Mouse (Mus musculus): ENCODE measurements around the gene Pkn1.

Gene Pkn1

DNA sequence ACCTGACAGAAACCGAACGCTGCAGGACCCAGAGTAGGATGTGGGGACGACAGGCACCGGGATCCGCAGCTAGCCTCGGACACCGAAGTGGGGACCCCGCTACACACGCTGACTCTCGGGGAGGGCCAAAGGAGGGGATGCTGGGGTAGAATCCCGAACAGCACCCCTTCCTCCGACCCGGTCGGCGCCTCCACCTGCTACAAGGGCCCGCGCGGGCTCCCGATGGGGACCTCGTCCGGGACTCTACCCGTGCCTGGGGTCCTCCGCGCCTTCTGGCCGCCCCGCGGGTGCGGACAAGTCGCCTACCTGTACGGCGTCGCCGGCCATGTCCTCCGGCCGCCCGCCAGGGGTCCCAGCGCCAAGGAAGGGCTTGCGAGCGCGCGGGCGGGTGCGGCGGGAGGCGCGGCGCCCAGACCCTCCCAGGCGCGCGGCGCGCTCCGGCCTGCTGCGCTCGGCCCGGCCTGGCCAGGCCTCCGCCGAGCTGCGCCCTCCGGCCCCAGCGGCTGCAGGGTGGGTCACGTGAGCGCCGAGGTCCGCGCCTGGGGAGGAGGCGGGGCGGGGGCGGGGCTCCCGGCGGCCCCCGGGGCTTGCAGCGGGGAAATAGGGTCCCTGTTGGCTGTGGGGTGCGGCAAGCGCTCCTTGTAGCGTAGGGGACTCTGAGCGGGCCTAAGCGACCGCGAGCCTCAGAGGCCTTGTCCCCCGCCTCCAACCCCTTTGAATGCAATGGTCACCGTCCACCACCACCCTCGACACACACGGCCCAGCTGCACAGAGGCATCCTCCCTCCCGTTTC lies at the start of gene Pkn1:
Pkn1 (minus strand) TSS at position 519 of the 793 bp plus-strand sequence.
- in situ Hi-C loops (cut with MboI, MseI) = no loop called here

DNA sequence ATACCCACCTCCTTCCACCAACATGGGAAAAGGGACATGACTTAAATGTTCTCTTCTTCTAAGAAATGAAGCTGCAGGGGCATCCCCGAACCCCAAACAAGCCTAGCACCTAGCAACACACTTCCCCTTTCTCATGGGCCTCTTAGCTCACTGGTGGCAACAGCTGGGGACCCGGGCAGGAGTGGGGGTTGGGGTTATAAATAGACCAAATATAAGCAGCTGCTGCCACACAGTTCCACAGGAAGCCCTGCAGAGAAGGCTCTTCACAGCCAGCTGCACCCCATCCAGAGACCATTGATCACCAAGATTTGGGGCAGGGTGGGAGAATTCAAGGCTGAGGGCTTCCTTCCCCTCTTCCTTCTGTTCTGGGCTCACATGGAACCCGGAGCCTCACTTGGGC lies 49.7 kb upstream of the Pkn1 start:
- in situ Hi-C loops (cut with MboI, MseI) = loop anchor here (10.0 to 25.0 kb wide), 2 partner anchors 1089 to 1236 kb away; partner anchors contain the start of genes Calr, Gadd45gip1 and Rad23a

- in situ Hi-C loops (cut with MboI, MseI) = loop anchor here (10.0 to 25.0 kb wide), 2 partner anchors 1089 to 1237 kb away; partner anchors contain the start of genes Calr, Gadd45gip1 and Rad23a
Observed at GRCm38 (mm10) chr8:83747661-83748346, 48.8 kb upstream of the Pkn1 start.

DNA sequence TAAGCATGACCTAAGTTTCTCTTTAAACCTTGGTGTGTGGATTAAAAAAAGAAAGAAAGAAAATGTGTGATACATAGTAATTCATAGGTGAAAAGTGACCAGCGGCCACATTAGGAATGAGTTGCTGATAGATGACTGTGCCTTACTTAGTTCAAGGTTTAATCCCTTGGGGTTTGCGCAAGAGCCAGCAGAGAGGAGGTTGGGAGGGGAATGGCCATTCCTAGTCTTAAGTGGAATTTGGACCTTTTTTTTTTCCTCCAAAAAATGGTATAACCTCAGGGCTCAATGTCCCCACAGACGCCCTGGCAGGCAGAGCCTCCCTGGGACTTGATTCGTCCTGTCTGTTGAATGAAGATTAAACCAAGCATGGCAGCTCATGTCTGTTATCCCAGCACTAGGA lies 45.1 kb upstream of the Pkn1 start:
- in situ Hi-C loops (cut with MboI, MseI) = loop anchor here (10.0 to 25.0 kb wide), 2 partner anchors 1093 to 1241 kb away; partner anchors contain the start of genes Calr, Gadd45gip1 and Rad23a

- in situ Hi-C loops (cut with MboI, MseI) = loop anchor here (10.0 to 25.0 kb wide), 2 partner anchors 1094 to 1242 kb away; partner anchors contain the start of genes Calr, Gadd45gip1 and Rad23a
Observed at GRCm38 (mm10) chr8:83742968-83743367, 44.0 kb upstream of the Pkn1 start.

GRCm38 (mm10) chr8:83741849-83742655 lies 43.1 kb upstream of the Pkn1 start:
- in situ Hi-C loops (cut with MboI, MseI) = loop anchor here (10.0 to 25.0 kb wide), 2 partner anchors 1095 to 1243 kb away; partner anchors contain the start of genes Calr, Gadd45gip1 and Rad23a

DNA sequence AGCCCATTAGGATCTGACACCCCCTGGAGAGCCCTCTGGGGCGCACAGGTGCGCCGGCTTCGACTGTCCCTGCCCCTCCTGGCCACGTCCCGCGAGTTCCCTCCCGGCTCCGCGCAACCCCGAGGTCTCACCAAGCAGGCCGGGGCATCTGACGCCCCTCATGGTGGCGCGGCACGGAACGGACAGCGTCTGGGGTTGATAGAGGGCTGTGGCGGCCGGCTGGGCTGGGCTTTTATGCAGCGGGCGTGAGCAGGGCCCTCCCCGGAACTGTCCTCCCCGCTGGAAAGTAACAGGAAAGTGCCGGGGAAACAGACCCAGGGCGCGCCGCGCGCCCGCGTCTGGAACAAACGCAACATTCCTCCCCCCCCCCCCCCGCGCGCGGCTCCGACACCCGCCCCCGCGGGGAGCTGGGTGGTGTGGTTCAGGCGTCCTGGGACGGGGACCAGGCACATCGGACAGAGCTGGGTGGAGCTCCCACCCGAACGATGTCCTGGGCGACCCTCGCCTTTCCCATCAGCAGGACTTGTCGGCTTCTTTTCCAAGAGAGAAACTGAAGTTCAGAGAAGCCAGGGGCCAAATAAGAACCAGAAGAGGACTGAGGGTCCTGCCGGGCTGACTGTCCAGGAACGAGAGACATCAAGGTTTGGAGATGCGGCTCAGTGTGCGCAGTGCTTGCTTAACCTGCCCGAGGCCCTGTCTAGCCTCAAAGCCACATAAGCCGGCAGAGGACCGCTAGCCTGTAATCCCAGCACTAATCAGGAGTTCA lies 42.2 kb upstream of the Pkn1 start, which contains the start of gene Adgre5:
Adgre5 (minus strand) TSS at position 351 of the 766 bp plus-strand sequence.
- in situ Hi-C loops (cut with MboI, MseI) = loop anchor here (10.0 to 25.0 kb wide), 2 partner anchors 1096 to 1244 kb away; partner anchors contain the start of genes Calr, Gadd45gip1 and Rad23a

DNA sequence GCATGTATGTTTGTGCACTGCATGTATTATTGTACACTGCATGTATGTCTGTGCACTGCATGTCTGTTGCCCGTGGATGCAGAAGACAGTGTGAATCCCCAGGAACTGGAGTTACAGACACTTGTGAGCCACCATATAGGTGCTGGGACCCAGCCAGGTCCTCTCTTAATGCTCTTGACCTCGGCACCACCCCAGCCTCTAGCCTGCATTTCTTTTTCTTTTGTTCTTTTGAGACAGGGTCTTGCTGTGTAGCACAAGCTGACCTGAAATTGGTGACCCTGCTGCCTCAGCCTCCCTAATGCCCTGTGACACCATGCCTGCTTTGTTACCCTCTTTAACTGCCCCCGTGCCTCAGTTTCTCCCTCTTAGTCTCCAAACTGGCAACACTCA lies 41.6 kb upstream of the Pkn1 start:
- in situ Hi-C loops (cut with MboI, MseI) = loop anchor here (10.0 to 25.0 kb wide), 2 partner anchors 1097 to 1244 kb away; partner anchors contain the start of genes Calr, Gadd45gip1 and Rad23a

DNA sequence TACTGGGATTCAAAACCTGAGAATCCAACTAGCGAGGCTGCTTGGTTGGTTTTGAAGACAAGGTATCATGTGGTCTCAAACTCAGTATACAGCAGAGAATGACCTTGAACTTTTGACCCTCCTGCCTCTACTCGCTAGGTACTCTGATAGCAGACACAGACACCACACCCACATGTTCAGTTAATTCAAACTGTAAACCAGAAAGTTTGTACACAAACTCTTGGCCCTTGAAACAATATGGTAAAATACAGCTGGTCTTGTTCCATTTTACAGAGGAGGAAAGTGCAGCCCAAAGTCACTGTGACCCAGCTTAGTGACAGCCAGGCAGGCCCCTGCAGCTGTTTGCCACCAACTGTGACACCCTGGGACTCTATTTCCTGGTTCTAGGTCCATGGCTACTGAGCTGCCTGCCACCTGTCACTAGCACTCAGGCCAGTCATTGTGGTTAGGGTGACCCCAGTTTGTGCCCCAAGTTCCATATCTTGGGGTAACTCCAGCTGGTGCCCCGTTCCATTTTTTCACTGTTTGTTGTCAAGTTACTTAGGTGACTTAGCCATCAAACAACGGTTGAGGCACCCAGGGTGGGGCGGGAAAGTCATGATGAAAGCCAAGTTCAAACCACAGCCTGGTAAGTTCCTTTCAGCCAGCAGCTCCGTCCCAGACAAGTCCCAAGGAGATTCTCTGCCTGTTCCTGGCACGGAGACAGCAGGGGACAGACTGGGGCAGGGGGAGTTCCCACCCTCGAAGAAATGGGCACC lies 40.9 kb upstream of the Pkn1 start:
- in situ Hi-C loops (cut with MboI, MseI) = loop anchor here (10.0 to 25.0 kb wide), 2 partner anchors 1097 to 1245 kb away; partner anchors contain the start of genes Calr, Gadd45gip1 and Rad23a

DNA sequence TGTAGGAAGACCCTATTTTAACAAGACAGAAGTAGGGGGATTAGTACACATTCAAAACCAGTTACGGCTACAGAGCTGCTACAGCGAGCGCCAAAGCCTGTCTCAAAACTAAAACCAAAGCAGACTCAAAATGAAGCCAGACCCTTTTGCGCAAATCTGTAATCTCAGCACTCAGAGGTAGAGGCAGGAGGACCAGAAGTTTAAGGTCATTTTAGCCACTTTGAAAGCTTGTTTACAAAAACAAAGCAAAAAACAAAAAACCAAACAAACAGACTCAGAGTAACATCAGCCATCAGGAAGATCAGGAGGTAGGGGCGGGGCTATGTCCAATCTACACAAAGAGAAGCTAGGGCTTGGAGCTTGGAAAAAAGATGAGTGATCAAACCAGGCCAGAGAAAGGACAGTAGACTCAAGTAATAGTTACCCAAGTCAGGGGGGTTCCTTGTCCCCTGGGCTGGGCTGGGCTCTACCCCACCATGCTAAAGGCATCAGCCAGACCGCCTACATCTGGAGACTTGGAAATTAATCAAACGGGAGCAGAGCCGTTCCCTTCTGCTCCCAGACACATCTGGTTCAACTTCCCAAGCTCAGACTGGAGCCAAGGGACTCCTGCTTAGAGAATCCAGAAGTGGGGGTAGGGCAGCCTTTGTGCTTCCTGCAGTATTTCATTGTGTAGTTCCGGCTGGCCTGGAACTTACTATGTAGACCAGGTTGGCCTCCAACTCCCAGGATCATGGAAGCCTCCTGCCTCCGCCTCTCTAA lies 40.2 kb upstream of the Pkn1 start:
- in situ Hi-C loops (cut with MboI, MseI) = loop anchor here (25.0 kb wide), 1 partner anchor 1098 kb away; the partner anchor contains the start of genes Calr, Gadd45gip1 and Rad23a

DNA sequence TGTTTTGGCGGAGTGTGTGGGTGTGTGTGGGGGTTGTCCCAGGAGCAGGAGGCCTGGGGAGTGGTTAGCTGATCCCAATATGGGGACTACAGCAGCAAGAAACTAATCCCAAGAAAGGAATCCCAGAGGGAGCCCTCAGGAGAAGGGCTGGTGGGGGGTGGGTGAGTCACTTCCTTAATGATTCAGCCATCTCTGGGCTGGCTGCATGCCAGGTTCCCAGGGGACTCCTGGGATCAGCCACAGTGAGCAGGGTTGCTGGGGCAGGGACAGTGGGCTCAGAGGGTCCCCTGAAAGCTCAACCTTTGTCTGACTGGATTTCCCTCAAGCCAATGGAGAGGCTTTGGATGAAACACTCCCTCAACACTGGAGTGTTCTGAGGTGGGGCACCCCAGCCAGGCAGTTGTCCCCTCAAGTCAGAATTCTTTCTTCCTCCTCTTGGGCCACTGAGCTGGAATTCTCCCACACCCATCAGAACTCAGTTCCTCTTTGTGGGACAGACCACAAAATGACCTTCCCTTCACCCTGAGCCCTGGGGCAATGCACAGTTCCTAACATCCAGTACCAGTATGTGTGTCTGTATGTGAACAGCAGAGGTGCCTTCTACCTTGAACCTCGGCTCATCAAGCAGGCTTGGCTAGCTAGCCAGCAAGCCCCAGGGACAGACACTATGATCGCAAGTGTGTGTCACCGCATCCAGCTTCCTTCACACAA lies 39.0 kb upstream of the Pkn1 start:
- in situ Hi-C loops (cut with MboI, MseI) = loop anchor here (25.0 kb wide), 1 partner anchor 1099 kb away; the partner anchor contains the start of genes Calr, Gadd45gip1 and Rad23a

GRCm38 (mm10) chr8:83737346-83737745 lies 38.4 kb upstream of the Pkn1 start:
- in situ Hi-C loops (cut with MboI, MseI) = loop anchor here (25.0 kb wide), 1 partner anchor 1100 kb away; the partner anchor contains the start of genes Calr, Gadd45gip1 and Rad23a

- in situ Hi-C loops (cut with MboI, MseI) = loop anchor here (25.0 kb wide), 1 partner anchor 1101 kb away; the partner anchor contains the start of genes Calr, Gadd45gip1 and Rad23a
Observed at GRCm38 (mm10) chr8:83736681-83737080, 37.7 kb upstream of the Pkn1 start.

DNA sequence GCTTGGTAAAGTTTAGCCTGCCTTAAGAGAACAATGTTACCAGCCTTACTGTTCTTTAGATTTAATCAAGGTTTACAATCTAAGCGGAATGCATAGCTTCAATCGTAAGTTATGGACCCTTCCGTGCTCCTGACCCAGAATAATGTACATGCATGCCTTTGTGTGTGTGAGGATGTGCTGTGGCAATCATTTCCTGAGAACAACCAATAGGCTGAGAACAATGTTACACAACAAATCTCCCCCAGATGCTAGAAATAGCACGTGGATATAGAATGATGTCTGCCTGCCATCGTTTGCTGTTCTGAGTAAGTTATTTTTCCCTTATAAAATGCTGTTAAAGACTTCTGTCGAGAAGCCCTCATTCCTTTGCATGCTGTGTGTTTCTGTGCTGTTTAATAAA lies 33.9 kb upstream of the Pkn1 start:
- in situ Hi-C loops (cut with MboI, MseI) = loop anchor here (5.0 to 25.0 kb wide), 2 partner anchors 49 to 1104 kb away; partner anchors contain the start of genes Calr, Gadd45gip1 and Rad23a

- in situ Hi-C loops (cut with MboI, MseI) = loop anchor here (5.0 to 25.0 kb wide), 2 partner anchors 50 to 1105 kb away; partner anchors contain the start of genes Calr, Gadd45gip1 and Rad23a
Observed at GRCm38 (mm10) chr8:83731906-83732305, 32.9 kb upstream of the Pkn1 start.

DNA sequence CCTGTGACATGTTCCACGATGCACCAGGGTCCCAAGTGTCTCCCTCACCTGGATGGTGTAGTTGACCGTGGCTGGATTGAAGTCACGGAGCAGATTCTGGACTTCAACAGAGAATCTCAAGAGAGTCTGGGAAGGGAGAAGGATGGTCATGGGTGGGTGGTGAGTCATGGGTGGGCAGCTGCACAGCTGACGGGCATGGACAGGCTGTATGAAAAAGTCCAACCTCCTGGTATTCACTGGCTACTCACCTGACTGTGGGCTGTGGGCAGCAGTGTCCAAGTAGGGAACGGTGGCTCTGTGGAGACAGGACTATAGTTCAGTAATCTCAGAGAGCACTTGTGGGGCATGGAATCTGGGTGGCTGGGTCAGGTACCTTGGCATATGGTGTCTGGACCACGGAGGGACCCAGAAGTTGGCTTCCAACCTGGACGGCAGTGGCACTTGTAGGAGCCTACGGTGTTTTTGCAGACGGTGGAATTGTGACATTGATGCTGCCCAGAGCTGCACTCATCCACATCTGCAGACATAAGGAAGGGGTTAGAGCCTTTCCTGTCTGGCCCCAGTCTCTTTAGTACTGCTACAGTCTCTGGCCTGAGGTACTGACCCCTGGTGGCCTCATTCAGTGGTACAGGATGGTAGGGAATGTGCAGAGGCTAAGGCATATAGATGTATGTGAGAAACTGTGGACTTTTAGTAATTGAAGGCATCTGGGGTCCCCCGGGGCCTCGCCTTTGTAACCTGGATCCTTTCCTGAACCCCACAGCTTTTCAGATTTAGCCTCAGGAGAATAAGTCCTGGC lies 30.2 kb upstream of the Pkn1 start:
- in situ Hi-C loops (cut with MboI, MseI) = loop anchor here (25.0 kb wide), 1 partner anchor 1108 kb away; the partner anchor contains the start of genes Calr, Gadd45gip1 and Rad23a
